ENCODE assay signal across 25 mouse cellular contexts in genomic region chr1:74230992-74231391, GRCm38 (mm10). TPM values are rescaled to one million over a fixed set of nuclear protein-coding genes. Genes with fewer than 3 reads are reported as not detected.
"Had no signal": no experiment of that assay in that cellular context is flagged by ENCODE, and none has a peak within 500 bp of the region (broad histone marks: within the 10 kb centered on the region; RNA-seq: fewer than 3 reads in every experiment).

No protein-coding gene starts in this region.

- H3K27me3 ChIP-seq: lung, embryonic 15.5 days; megakaryocyte, embryonic 14.5 days; neural tube, embryonic 13.5 days; neural tube, embryonic 15.5 days had no signal

- H3K4me2 ChIP-seq: lung, embryonic 15.5 days; midbrain, embryonic 12.5 days; neural tube, embryonic 13.5 days; neural tube, embryonic 15.5 days had no signal

- H3K4me1 ChIP-seq: midbrain, embryonic 10.5 days; midbrain, embryonic 12.5 days; neural tube, embryonic 13.5 days had no signal

- H3K9me3 ChIP-seq: lung, embryonic 15.5 days; megakaryocyte, embryonic 14.5 days; midbrain, embryonic 10.5 days; midbrain, embryonic 12.5 days; neural tube, embryonic 13.5 days; neural tube, embryonic 15.5 days had no signal

- H3K36me3 ChIP-seq: lung, embryonic 15.5 days; midbrain, embryonic 10.5 days; midbrain, embryonic 12.5 days; neural tube, embryonic 13.5 days; neural tube, embryonic 15.5 days had no signal

- DNase-seq: lung, adult 2 months; lung, postnatal 4 days; midbrain, embryonic 14.5 days; retina, postnatal 1 day; right cerebral cortex, adult 18-20 months; right cerebral cortex, postnatal 25 days; right cerebral cortex, postnatal 4 days; spleen, adult 18-20 months; thymus, adult 18-20 months; thymus, postnatal 14 days; thymus, postnatal 36 days had no signal

- H3K9ac ChIP-seq: lung, embryonic 15.5 days; midbrain, embryonic 12.5 days; neural tube, embryonic 13.5 days; neural tube, embryonic 15.5 days had no signal

- H3K27ac ChIP-seq: lung, embryonic 15.5 days; midbrain, embryonic 10.5 days; midbrain, embryonic 12.5 days; neural tube, embryonic 13.5 days; neural tube, embryonic 15.5 days had no signal

- ATAC-seq: lung, postnatal 0 days; midbrain, embryonic 16.5 days had no signal

- H3K4me3 ChIP-seq: lung, embryonic 15.5 days; megakaryocyte, embryonic 14.5 days; midbrain, embryonic 10.5 days; midbrain, embryonic 12.5 days; myocyte; neural tube, embryonic 13.5 days; neural tube, embryonic 15.5 days had no signal

RNA-seq across cellular contexts. Expression of gene Cxcr1, which starts 36.6 kb away (rescaled TPM):
- polyA plus RNA-seq: lung, embryonic 15.5 days; lung, postnatal 0 days; midbrain, embryonic 10.5 days; midbrain, embryonic 12.5 days; midbrain, embryonic 14.5 days; midbrain, embryonic 16.5 days; myocyte; neural tube, embryonic 11.5 days; neural tube, embryonic 13.5 days; neural tube, embryonic 15.5 days; small intestine, adult 2 months; stomach, embryonic 14.5 days; stomach, embryonic 16.5 days; thymus, postnatal 0 days had no signal

RNA-seq across cellular contexts. Expression of gene Gpbar1, which starts 47.4 kb away (rescaled TPM):
- polyA plus RNA-seq: midbrain, embryonic 12.5 days; neural tube, embryonic 13.5 days; neural tube, embryonic 15.5 days had no signal
